9 mouse cellular contexts compared by ENCODE assay signal in the genomic region with DNA sequence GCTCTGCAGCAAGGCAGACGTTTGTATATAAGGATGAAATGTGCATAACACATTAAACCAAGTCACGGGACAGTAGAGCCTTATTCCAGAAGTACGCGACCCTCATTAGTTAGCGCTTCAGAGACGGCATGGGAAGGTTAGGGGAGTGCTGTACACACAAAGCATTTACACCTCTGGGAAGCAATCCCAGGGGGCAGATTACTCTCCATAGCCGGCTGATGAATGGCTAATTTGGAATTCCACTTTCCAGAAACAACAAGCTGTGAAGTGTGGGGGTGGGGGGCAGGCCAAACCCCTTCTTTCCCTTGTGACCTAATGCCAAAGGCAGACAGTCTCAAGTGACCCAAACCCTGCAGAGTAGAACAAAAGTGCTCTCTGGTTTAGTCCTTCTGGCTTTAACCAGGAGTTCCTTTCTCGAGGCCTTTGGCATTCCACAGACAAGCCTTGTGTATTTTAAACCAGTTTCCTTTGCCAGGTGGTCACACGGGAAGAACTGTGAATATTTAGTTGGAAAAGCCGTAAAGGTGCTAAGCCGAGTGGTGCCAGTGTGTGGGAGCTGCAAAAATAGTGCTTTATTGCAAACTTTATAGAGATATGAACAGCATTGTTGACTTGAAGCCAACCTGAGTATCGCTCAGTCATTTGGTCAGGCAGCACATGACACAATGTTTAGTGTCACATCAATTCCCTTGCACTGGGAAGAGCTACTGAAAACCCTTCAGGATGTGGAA. TPM values are rescaled to one million over a fixed set of nuclear protein-coding genes. Genes with fewer than 3 reads are reported as not detected.
DNase-seq lines count a peak whose midpoint lies in the region; ATAC-seq lines count a peak whose summit lies in the region.
"Had no signal": no experiment of that assay in that cellular context is flagged by ENCODE, and none has a peak within 500 bp of the region (broad histone marks: within the 10 kb centered on the region; RNA-seq: fewer than 3 reads in every experiment).

No protein-coding gene starts in this region.

- H3K36me3 ChIP-seq in megakaryocyte, embryonic 14.5 days (replicated peaks; ENCODE audit: low read length) = peaks cover 97% of the 10 kb centered on the region
- no peaks in the 10 kb centered on the region for H3K36me3 ChIP-seq in forebrain, embryonic 11.5 days (ENCODE audit: control insufficient read depth, insufficient read depth, low read length)
- H3K36me3 ChIP-seq in kidney, embryonic 16.5 days (ENCODE audit: insufficient read depth, low read length) = no peaks in the 10 kb centered on the region
- H3K36me3 ChIP-seq in midbrain, embryonic 14.5 days (ENCODE audit: control insufficient read depth, insufficient read depth, low read length) = no peaks in the 10 kb centered on the region

- no peak for ATAC-seq in megakaryocyte, adult 5-6 weeks (ENCODE audit: poor library complexity, severe bottlenecking)
- peak; percentile 81 for ATAC-seq in forebrain, embryonic 11.5 days (replicated peaks; ENCODE audit: low FRiP score)
- ATAC-seq in kidney, embryonic 16.5 days (ENCODE audit: low FRiP score, low TSS enrichment) = peak; percentile 73
- no peak for ATAC-seq in midbrain, embryonic 14.5 days (ENCODE audit: low FRiP score, low TSS enrichment)

- peak overlapping the region; percentile 8; the same call in 1 of the 2 replicates for H3K27ac ChIP-seq in forebrain, embryonic 11.5 days (ENCODE audit: low read depth, low read length)
- H3K27ac ChIP-seq in kidney, embryonic 16.5 days (ENCODE audit: low read length) = peak overlapping the region; percentile 48
- no peak overlapping the region for H3K27ac ChIP-seq in midbrain, embryonic 14.5 days (replicated peaks; ENCODE audit: low read depth, low read length)
- H3K27ac ChIP-seq: liver, embryonic 14.5 days had no signal

- WGBS in forebrain, embryonic 11.5 days = 16% methylated on average over 12 of the region's 12 CpGs
- WGBS in kidney, embryonic 16.5 days = 21% methylated on average over 12 of the region's 12 CpGs
- WGBS in midbrain, embryonic 14.5 days = 27% methylated on average over 12 of the region's 12 CpGs

- peak overlapping the region; percentile 24 for H3K4me3 ChIP-seq in megakaryocyte, embryonic 14.5 days (replicated peaks)
- no peak overlapping the region for H3K4me3 ChIP-seq in forebrain, embryonic 11.5 days (ENCODE audit: low read depth, low read length)
- no peak overlapping the region for H3K4me3 ChIP-seq in kidney, embryonic 16.5 days (ENCODE audit: low read length)
- no peak overlapping the region for H3K4me3 ChIP-seq in midbrain, embryonic 14.5 days (replicated peaks; ENCODE audit: low read depth, low read length)

- peaks cover 61% of the 10 kb centered on the region for H3K4me1 ChIP-seq in megakaryocyte, embryonic 14.5 days
- peaks cover 5% of the 10 kb centered on the region; the same call in 1 of the 2 replicates for H3K4me1 ChIP-seq in forebrain, embryonic 11.5 days (replicated peaks; ENCODE audit: control insufficient read depth, insufficient read depth, low read length)
- peaks cover 13% of the 10 kb centered on the region for H3K4me1 ChIP-seq in kidney, embryonic 16.5 days (ENCODE audit: insufficient read depth, low read length)
- H3K4me1 ChIP-seq in midbrain, embryonic 14.5 days (ENCODE audit: control insufficient read depth, insufficient read depth, low read length) = peaks cover 9% of the 10 kb centered on the region

- no peaks in the 10 kb centered on the region for H3K9me3 ChIP-seq in megakaryocyte, embryonic 14.5 days
- H3K9me3 ChIP-seq in forebrain, embryonic 11.5 days (ENCODE audit: control insufficient read depth, low read length) = no peaks in the 10 kb centered on the region
- H3K9me3 ChIP-seq in kidney, embryonic 16.5 days (ENCODE audit: low read length) = no peaks in the 10 kb centered on the region; the same call in 1 of the 2 replicates
- no peaks in the 10 kb centered on the region for H3K9me3 ChIP-seq in midbrain, embryonic 14.5 days (ENCODE audit: control insufficient read depth, low read length)

- H3K4me2 ChIP-seq in forebrain, embryonic 11.5 days (ENCODE audit: low read depth, low read length, severe bottlenecking) = no peak overlapping the region
- no peak overlapping the region for H3K4me2 ChIP-seq in kidney, embryonic 16.5 days (replicated peaks; ENCODE audit: low read depth, low read length)
- no peak overlapping the region for H3K4me2 ChIP-seq in midbrain, embryonic 14.5 days (ENCODE audit: low read length)

- H3K27me3 ChIP-seq in megakaryocyte, embryonic 14.5 days (replicated peaks) = no peaks in the 10 kb centered on the region
- H3K27me3 ChIP-seq in forebrain, embryonic 11.5 days (ENCODE audit: control insufficient read depth, insufficient read depth, low read length) = no peaks in the 10 kb centered on the region
- H3K27me3 ChIP-seq in kidney, embryonic 16.5 days (ENCODE audit: insufficient read depth, low read length) = no peaks in the 10 kb centered on the region
- H3K27me3 ChIP-seq in midbrain, embryonic 14.5 days (ENCODE audit: control insufficient read depth, insufficient read depth, low read length) = no peaks in the 10 kb centered on the region

- H3K9ac ChIP-seq in forebrain, embryonic 11.5 days (ENCODE audit: low read length) = no peak overlapping the region
- 0 out of 2 replicates have a peak overlapping the region, but pooled peaks have one; percentile 13 for H3K9ac ChIP-seq in kidney, embryonic 16.5 days (replicated peaks; ENCODE audit: low read length)
- no peak overlapping the region for H3K9ac ChIP-seq in midbrain, embryonic 14.5 days (replicated peaks; ENCODE audit: low read length)
- H3K9ac ChIP-seq: liver, embryonic 14.5 days had no signal

- peak; percentile 68 for DNase-seq in forebrain, embryonic 11.5 days (ENCODE audit: low spot score)
- peak; percentile 31 for DNase-seq in midbrain, embryonic 14.5 days
- no peak for DNase-seq in urinary bladder, postnatal 14 days (ENCODE audit: low spot score)
- DNase-seq in adrenal gland, postnatal 36 days = no peak
- no peak for DNase-seq in gastrocnemius, adult 18-20 months (ENCODE audit: low spot score)

RNA-seq across cellular contexts. Expression of a gene that starts 37.3 kb away (rescaled TPM):
- 12.3 and 26.2 TPM in 2 replicates for polyA plus RNA-seq in megakaryocyte, embryonic 14.5 days (2012; ENCODE audit: insufficient read depth, low replicate concordance)
- total RNA-seq in megakaryocyte, adult 5-6 weeks (2015) = 445 and 515 TPM in 2 replicates
- 230 and 278 TPM in 2 replicates for total RNA-seq in megakaryocyte, adult 5-6 weeks (2017)
- polyA plus RNA-seq in forebrain, embryonic 11.5 days (2014; fragmentation: Nextera tagmentation; extraction: Ambion mirVana) = 372 and 395 TPM in 2 replicates
- 680 and 696 TPM in 2 replicates for polyA plus RNA-seq in kidney, embryonic 16.5 days (2015; fragmentation: Nextera tagmentation; extraction: Ambion mirVana)
- polyA plus RNA-seq in midbrain, embryonic 14.5 days (2014; fragmentation: Nextera tagmentation; extraction: Ambion mirVana) = 72.1 and 109 TPM in 2 replicates
- 100 to 1,000 TPM; 295 to 326 TPM for total RNA-seq in adrenal gland, postnatal 36 days (2021)
- 100 to 1,000 TPM; 404 to 553 TPM for total RNA-seq in gastrocnemius, adult 18-20 months (2021)

RNA-seq across cellular contexts. Expression of a gene that starts 37.6 kb away (rescaled TPM):
- 8.2 and 12.3 TPM in 2 replicates for polyA plus RNA-seq in megakaryocyte, embryonic 14.5 days (2012; ENCODE audit: insufficient read depth, low replicate concordance)
- 0.07 and 0.11 TPM in 2 replicates for total RNA-seq in megakaryocyte, adult 5-6 weeks (2015)
- total RNA-seq in megakaryocyte, adult 5-6 weeks (2017) = 0.44 and 0.69 TPM in 2 replicates
- polyA plus RNA-seq in forebrain, embryonic 11.5 days (2014; fragmentation: Nextera tagmentation; extraction: Ambion mirVana) = 2.8 and 4.0 TPM in 2 replicates
- polyA plus RNA-seq in kidney, embryonic 16.5 days (2015; fragmentation: Nextera tagmentation; extraction: Ambion mirVana) = 4.5 and 4.7 TPM in 2 replicates
- 0.85 and 1.3 TPM in 2 replicates for polyA plus RNA-seq in midbrain, embryonic 14.5 days (2014; fragmentation: Nextera tagmentation; extraction: Ambion mirVana)
- total RNA-seq in adrenal gland, postnatal 36 days (2021) = 1 to 10 TPM; 2.0 to 4.2 TPM
- total RNA-seq in gastrocnemius, adult 18-20 months (2021) = 1,000 to 10,000 TPM; 1,275 to 1,360 TPM

Comparison
In these comparisons a context has a peak if more than half of its experiments do, and no peak if none do; other contexts are left out.
1. ATAC-seq: peak in forebrain, embryonic 11.5 days (single experiment) and kidney, embryonic 16.5 days (single experiment); none in megakaryocyte, adult 5-6 weeks (single experiment) and midbrain, embryonic 14.5 days (single experiment).
2. DNase-seq: peak in forebrain, embryonic 11.5 days (single experiment) and midbrain, embryonic 14.5 days (single experiment); none in urinary bladder, postnatal 14 days (single experiment), adrenal gland, postnatal 36 days (0 of 2) and gastrocnemius, adult 18-20 months (single experiment).